Mouse (Mus musculus) C2C12 (cell line): ENCODE data around the gene Rangap1.

ENCODE experiments used
- CEBPB ChIP-seq: IDR thresholded peaks from one replicate; pipeline ENCODE4 v1.6.1; 2011; ENCODE audit warnings: low read depth, mild to moderate bottlenecking, control low read depth, moderate library complexity
- CTCF ChIP-seq: IDR thresholded peaks from one replicate; pipeline ENCODE4 v1.5.1; 2011; ENCODE audit not compliant: control insufficient read depth, insufficient read depth, insufficient read length
- MAX ChIP-seq: IDR thresholded peaks from one replicate; pipeline ENCODE4 v1.6.1; 2011; ENCODE audit warnings: mild to moderate bottlenecking, control low read depth
- MYOD1 ChIP-seq: IDR thresholded peaks from one replicate; pipeline ENCODE4 v1.6.1; 2011; ENCODE audit warnings: low read depth; ENCODE audit not compliant: control insufficient read depth, insufficient read length
- USF1 ChIP-seq: IDR thresholded peaks from one replicate; pipeline ENCODE4 v1.6.1; 2011; ENCODE audit warnings: low read depth, mild to moderate bottlenecking, control low read depth, moderate library complexity

DNA sequence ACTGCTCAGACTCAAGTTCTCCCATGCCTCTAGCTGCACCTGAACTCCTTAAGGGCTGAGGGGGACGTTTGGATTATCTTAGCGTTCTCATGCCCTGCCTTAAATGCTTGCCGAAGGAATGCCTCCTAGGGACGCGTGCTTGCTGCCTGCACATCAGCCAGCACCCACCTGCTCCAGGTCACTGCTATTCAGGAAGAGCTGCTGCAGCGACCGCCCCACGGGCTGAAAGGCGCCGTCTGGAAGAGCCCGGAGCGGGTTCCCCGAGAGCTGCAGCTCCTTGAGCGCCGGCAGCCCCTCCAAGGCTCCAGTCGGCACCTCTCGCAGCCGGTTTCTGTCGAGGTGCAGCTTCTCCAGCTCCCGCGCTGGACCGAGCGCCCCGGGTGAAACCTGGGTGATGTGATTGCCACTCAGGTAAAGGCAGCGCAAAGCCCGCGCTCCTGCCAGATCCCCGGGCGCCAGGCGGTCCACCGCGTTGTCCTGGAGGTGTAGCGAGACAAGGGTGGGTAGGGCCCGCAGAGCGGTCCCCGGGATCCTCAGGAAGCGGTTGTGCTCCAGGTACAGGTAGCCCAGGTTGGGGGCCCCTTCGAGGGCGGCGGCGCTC lies 51.9 kb downstream of the Rangap1 start:
- no peak for TF ChIP-seq CTCF
- no peak for TF ChIP-seq MAX
- no peak for TF ChIP-seq MYOD1
- TF ChIP-seq USF1 = no peak
- no peak for TF ChIP-seq CEBPB
